In genomic region chr9:77917622-77918131, GRCm38 (mm10) we compare ENCODE assay signal across 8 mouse cellular contexts. TPM values are rescaled to one million over a fixed set of nuclear protein-coding genes. Genes with fewer than 3 reads are reported as not detected.
DNase-seq lines count a peak whose midpoint lies in the region; ATAC-seq and TF ChIP-seq lines count a peak whose summit lies in the region.

No protein-coding gene starts in this region.

- no peaks in the 10 kb centered on the region for H3K36me3 ChIP-seq in heart, embryonic 14.5 days (ENCODE audit: control insufficient read depth, insufficient read depth, low read length)
- peaks cover 12% of the 10 kb centered on the region; the same call in 1 of the 2 replicates for H3K36me3 ChIP-seq in E14TG2a.4 (ENCODE audit: insufficient read depth, low read length)
- H3K36me3 ChIP-seq in embryonic facial prominence, embryonic 11.5 days (replicated peaks; ENCODE audit: control insufficient read depth, insufficient read depth, low read depth, low read length): no peaks in the 10 kb centered on the region
- H3K36me3 ChIP-seq in intestine, postnatal 0 days (ENCODE audit: control insufficient read depth, insufficient read depth): 0 out of 2 replicates have a peak, but pooled peaks cover under 1% of the 10 kb centered on the region
- no peaks in the 10 kb centered on the region for H3K36me3 ChIP-seq in midbrain, embryonic 15.5 days (replicated peaks)

- no peak for TF ChIP-seq CTCF in E14TG2a.4 (conservative IDR thresholded peaks at IDR 0.05; ENCODE audit: low read length)
- no peak for TF ChIP-seq CTCF in intestine, postnatal 0 days (IDR thresholded peaks at IDR 0.05; ENCODE audit: low read depth)

- H3K4me3 ChIP-seq in heart, embryonic 14.5 days (ENCODE audit: control insufficient read depth in 1 of 2, insufficient read depth in 1 of 2, low read depth in 1 of 2, low read length in 2 of 2): peak overlapping the region; percentile 74 to 89
- peak overlapping the region; percentile 92 for H3K4me3 ChIP-seq in E14TG2a.4 (replicated peaks; ENCODE audit: low read length)
- peak overlapping the region; percentile 91 for H3K4me3 ChIP-seq in embryonic facial prominence, embryonic 11.5 days (ENCODE audit: low read depth, low read length)
- peak overlapping the region; percentile 89 for H3K4me3 ChIP-seq in intestine, postnatal 0 days (ENCODE audit: low read depth, low read length)
- H3K4me3 ChIP-seq in midbrain, embryonic 15.5 days: peak overlapping the region; percentile 76

- H3K9me3 ChIP-seq in heart, embryonic 14.5 days (ENCODE audit: control insufficient read depth, low read length): no peaks in the 10 kb centered on the region
- no peaks in the 10 kb centered on the region for H3K9me3 ChIP-seq in E14TG2a.4 (ENCODE audit: low read length)
- no peaks in the 10 kb centered on the region for H3K9me3 ChIP-seq in embryonic facial prominence, embryonic 11.5 days (replicated peaks; ENCODE audit: control insufficient read depth, low read length)
- H3K9me3 ChIP-seq in intestine, postnatal 0 days (ENCODE audit: control insufficient read depth): no peaks in the 10 kb centered on the region
- no peaks in the 10 kb centered on the region for H3K9me3 ChIP-seq in midbrain, embryonic 15.5 days

- H3K27me3 ChIP-seq in heart, embryonic 14.5 days (ENCODE audit: control insufficient read depth, insufficient read depth, low read length): no peaks in the 10 kb centered on the region
- peaks cover 17% of the 10 kb centered on the region for H3K27me3 ChIP-seq in E14TG2a.4 (ENCODE audit: insufficient read depth, low read length)
- no peaks in the 10 kb centered on the region for H3K27me3 ChIP-seq in embryonic facial prominence, embryonic 11.5 days (ENCODE audit: control insufficient read depth, insufficient read depth, low read length)
- H3K27me3 ChIP-seq in intestine, postnatal 0 days (replicated peaks; ENCODE audit: control insufficient read depth, insufficient read depth, low read length): no peaks in the 10 kb centered on the region
- no peaks in the 10 kb centered on the region for H3K27me3 ChIP-seq in midbrain, embryonic 15.5 days (replicated peaks)

- intact Hi-C loops in heart, postnatal 14 days (cut with DNase I): loop anchor here (2.0 to 5.0 kb wide), 2 partner anchors 89 to 195 kb away; no protein-coding TSS in a partner anchor

- H3K9ac ChIP-seq in heart, embryonic 14.5 days (ENCODE audit: low read length): peak overlapping the region; percentile 85
- H3K9ac ChIP-seq in embryonic facial prominence, embryonic 11.5 days (replicated peaks; ENCODE audit: low read length): peak overlapping the region; percentile 86
- H3K9ac ChIP-seq in intestine, postnatal 0 days (ENCODE audit: low read depth, low read length): peak overlapping the region; percentile 65
- H3K9ac ChIP-seq in midbrain, embryonic 15.5 days: peak overlapping the region; percentile 74

- peak; percentile 45; the same call in 1 of the 2 replicates for ATAC-seq in heart, embryonic 14.5 days (ENCODE audit: insufficient number of reproducible peaks, insufficient read depth, low FRiP score, low read depth)
- peak; percentile 64 for ATAC-seq in embryonic facial prominence, embryonic 11.5 days (replicated peaks; ENCODE audit: insufficient number of reproducible peaks, low FRiP score, low TSS enrichment, low read depth)
- ATAC-seq in intestine, postnatal 0 days: peak; percentile 40; the same call in 1 of the 2 replicates
- ATAC-seq in midbrain, embryonic 15.5 days (replicated peaks): peak; percentile 81

- 0% methylated on average over 44 of the region's 45 CpGs for WGBS in heart, embryonic 14.5 days
- WGBS in embryonic facial prominence, embryonic 11.5 days: under 1% methylated on average over 45 of the region's 45 CpGs
- under 1% methylated on average over 44 of the region's 45 CpGs for WGBS in intestine, postnatal 0 days
- under 1% methylated on average over 45 of the region's 45 CpGs for WGBS in midbrain, embryonic 15.5 days

- no peak for DNase-seq in heart, postnatal 14 days
- DNase-seq in embryonic facial prominence, embryonic 11.5 days (ENCODE audit: low spot score): peak; percentile 39
- DNase-seq in left cerebral cortex, adult 8-10 months (ENCODE audit: low spot score in 2 of 2): no peak
- DNase-seq in cerebellum, postnatal 25 days: no peak

- peaks cover 7 to 24% of the 10 kb centered on the region in 2 experiments for H3K4me1 ChIP-seq in heart, embryonic 14.5 days (ENCODE audit: control insufficient read depth in 2 of 2, insufficient read depth in 2 of 2, low read length in 2 of 2)
- H3K4me1 ChIP-seq in E14TG2a.4 (replicated peaks; ENCODE audit: low read depth, low read length): peaks cover 47% of the 10 kb centered on the region
- no peaks in the 10 kb centered on the region; the same call in 1 of the 2 replicates for H3K4me1 ChIP-seq in embryonic facial prominence, embryonic 11.5 days (ENCODE audit: control insufficient read depth, insufficient read depth, low read length)
- H3K4me1 ChIP-seq in intestine, postnatal 0 days (replicated peaks; ENCODE audit: control insufficient read depth, insufficient read depth, low read length): 0 out of 2 replicates have a peak, but pooled peaks cover 7% of the 10 kb centered on the region
- peaks cover 26% of the 10 kb centered on the region for H3K4me1 ChIP-seq in midbrain, embryonic 15.5 days

- peak overlapping the region; percentile 79 to 87 for H3K27ac ChIP-seq in heart, embryonic 14.5 days (replicated peaks in 1 of 2; ENCODE audit: control insufficient read depth in 1 of 2, insufficient read depth in 1 of 2, low read depth in 2 of 2, low read length in 2 of 2)
- peak overlapping the region; percentile 60 for H3K27ac ChIP-seq in embryonic facial prominence, embryonic 11.5 days (replicated peaks; ENCODE audit: low read depth, low read length)
- H3K27ac ChIP-seq in intestine, postnatal 0 days (ENCODE audit: low read depth, low read length): peak overlapping the region; percentile 61
- H3K27ac ChIP-seq in midbrain, embryonic 15.5 days: peak overlapping the region; percentile 96

- peak overlapping the region; percentile 80 for H3K4me2 ChIP-seq in heart, embryonic 14.5 days (ENCODE audit: low read length)
- peak overlapping the region; percentile 78 for H3K4me2 ChIP-seq in embryonic facial prominence, embryonic 11.5 days (ENCODE audit: low read depth, low read length)
- peak overlapping the region; percentile 91 for H3K4me2 ChIP-seq in intestine, postnatal 0 days (replicated peaks; ENCODE audit: low read depth)
- H3K4me2 ChIP-seq in midbrain, embryonic 15.5 days: peak overlapping the region; percentile 90

RNA-seq across cellular contexts. Expression of gene Elovl5, which starts 0.5 kb away (rescaled TPM):
- polyA plus RNA-seq in heart, embryonic 14.5 days (2014; fragmentation: Nextera tagmentation; extraction: Ambion mirVana): 80.3 and 86.7 TPM in 2 replicates
- 10 to 100 TPM; 44.9 to 54.1 TPM for total RNA-seq in heart, postnatal 14 days (2021)
- polyA plus RNA-seq in embryonic facial prominence, embryonic 11.5 days (2014; fragmentation: Nextera tagmentation; extraction: Ambion mirVana): 97.0 and 106 TPM in 2 replicates
- polyA plus RNA-seq in intestine, postnatal 0 days (2015; fragmentation: Nextera tagmentation; extraction: Ambion mirVana): 32.5 and 35.0 TPM in 2 replicates
- polyA plus RNA-seq in midbrain, embryonic 15.5 days (2015; fragmentation: Nextera tagmentation; extraction: Ambion mirVana): 58.7 and 62.0 TPM in 2 replicates
- total RNA-seq in left cerebral cortex, adult 8-10 months (2022): 10 to 100 TPM; 68.4 to 86.2 (median 76.6) TPM
